Mouse (Mus musculus) CD8-positive naive resting alpha-beta T cell, adult 2 months (primary cell): ENCODE results near the gene Cdc37l1.

ENCODE experiments used
- DNase-seq, 2 experiments: peaks; one replicate each; pipeline ENCODE4 v3.0.0; 2022; ENCODE audit warnings: low read depth in 2 of 2, low spot score in 2 of 2

Cdc37l1 gene

DNA sequence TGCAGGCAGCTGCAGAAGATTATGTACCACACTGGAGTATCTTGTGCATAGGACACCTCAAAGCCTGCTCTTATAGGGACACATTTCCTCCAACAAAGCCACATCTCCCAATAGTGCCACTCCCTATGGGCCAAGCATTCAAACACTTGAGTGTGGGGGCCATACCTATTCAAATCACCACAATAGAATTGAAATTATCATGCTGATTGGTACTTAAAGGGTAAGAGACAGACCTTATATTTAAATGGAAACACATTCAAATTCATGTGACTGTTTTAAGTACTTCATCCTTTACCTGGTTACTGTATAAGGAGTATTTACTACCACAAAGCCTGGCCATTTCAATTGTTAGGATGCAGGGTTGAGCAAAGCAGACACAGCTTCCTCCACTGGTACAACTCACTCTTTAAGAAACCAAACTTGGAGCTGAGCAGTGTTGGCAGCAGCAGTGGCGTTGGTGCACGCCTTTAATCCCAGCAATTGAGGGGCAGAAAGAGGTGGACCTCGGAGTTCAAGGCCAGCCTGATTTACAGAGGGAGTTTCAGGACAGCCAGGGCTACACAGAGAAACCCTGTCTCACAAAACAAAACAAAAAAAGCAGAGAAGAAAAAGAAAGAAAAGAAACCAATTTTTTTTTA, 18.0 kb downstream of the Cdc37l1 start:
- no peak for DNase-seq

DNA sequence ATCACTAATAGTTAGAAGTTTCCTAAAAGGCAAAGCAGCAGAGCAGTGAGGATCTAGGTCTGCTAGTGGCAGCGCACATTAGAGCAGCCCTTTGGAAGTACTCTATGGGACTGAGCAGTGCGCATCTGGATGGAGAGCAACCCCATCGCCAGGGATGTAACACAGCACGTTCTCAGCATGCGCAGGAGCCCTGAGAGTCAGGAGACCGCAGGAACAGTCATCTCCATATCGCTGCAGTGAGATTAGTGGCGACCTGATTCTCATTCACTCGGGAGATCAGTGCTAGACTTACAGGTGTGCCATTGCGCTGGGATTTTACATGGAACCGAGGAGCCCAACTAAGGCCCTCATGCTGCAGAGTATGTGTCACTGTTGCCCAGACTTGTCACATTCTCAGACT, 18.9 kb downstream of the Cdc37l1 start:
- DNase-seq: no peak

DNA sequence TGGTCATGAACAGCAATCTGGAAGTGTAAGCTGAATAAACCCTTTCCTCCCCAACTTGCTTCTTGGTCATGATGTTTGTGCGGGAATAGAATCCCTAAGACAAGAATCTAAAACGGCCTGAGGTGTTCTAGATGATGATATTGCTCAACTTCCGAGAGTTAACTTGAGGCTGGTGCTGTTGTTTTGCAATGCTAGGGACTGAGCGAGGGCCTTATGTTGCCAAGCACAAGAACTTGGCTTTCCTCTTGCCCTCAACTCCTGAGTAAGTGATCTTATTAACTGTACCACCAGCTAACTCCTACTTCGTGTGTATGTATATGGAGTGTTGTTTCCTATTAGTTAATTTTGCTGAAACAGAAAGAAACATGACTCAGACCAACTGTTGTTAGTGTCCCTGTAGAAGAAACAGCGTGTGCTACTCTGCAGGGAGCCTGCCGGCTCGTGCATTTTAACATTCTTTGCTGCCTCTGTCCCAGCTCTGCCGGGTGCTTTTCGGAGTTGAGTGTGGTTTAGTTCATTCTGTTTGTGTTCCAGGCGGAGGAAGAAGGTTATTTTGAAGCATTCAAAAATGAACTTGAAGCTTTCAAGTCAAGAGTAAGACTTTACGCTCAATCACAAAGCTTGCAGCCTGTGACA, 21.3 kb downstream of the Cdc37l1 start:
- DNase-seq: no peak

DNA sequence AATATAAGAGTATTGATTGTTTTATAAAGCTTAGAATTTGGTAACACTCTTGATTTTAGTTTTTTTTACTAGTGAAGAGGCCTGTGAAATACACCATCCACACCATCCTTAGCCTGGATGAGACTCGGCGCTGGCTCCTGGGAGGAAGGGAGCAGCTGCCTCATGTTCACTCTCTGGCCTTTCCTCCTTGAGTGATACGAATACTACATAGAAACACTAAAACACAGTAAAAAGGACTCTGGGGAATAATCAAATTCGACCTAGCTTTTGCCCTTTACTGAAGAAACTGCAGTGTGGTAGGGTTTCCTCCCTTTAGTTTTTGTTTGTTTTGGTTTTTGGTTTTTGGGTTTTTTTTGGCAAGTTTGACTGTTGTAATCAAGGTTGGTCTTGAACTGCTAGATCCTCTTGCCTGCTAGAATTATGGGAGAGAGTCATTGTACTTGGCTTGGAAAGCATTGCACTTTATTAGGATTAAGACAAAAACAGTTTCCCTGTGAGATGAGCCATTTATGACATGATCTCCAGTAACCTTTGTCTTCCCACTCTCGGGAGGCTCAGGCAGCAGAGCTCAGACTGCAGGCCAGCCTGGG, 24.4 kb downstream of the Cdc37l1 start:
- no peak for DNase-seq

DNA sequence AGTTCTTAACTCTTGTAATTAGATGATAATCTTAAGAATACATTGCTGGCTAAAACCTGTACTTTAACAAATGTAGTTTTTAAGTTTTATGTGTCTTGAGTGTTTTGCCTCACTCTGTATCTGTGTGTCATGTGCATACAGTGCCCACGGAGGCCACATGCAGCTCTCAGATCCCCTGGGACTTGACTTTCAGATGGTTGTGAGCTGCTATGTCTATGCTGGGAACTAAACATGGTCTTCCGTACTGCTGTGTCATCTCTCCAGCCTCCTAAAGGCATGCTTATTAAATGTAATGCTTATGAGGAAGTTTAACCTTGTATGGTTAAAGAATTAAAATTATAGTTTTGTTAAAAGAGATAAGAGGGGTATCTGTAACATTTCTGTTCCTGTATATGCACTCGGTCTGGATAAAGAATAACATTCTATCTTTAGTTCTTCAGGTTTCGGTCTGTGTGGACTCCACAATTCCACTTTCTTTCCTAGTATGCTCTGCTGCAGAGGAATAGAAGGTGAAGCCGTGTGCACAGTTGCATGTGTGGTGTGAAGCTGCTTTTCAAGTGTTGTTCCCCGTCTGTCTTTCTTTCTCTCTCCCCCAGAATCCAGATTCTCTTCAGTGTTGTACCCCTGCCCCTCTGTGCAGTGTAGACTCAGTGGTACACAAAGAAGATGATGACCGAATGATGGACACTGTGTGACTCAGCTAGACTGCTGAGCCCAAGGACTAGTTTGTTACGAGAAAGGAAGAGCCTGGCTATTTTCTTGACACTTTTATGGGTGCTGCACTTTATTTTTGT, 25.5 kb downstream of the Cdc37l1 start:
- no peak for DNase-seq

DNA sequence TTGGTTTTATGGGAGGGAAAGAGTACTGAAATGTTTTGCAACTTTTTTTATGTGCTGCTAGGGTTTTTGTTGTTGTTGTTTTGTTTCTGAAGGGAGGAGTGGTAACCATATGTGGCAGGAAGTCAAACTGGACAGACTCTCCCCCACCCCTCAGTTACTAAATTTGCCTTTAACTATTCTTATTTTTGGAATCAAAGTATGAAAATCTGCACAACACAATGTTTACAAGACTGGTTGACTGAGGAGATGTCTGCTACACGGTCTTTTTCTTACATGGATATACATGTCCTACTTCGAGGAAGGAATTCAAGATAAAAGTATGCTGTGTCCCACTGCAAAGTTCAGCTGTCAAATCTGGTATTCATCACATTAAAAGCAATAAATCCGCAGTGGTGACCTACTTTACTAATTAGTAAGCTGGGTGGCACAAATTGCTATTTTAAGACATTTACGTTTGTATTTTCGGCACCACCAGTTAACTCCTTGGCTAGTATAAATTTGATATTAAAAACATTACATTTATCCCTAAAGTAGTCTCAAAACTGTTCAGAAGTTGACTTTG, 26.1 kb downstream of the Cdc37l1 start:
- no peak for DNase-seq

DNA sequence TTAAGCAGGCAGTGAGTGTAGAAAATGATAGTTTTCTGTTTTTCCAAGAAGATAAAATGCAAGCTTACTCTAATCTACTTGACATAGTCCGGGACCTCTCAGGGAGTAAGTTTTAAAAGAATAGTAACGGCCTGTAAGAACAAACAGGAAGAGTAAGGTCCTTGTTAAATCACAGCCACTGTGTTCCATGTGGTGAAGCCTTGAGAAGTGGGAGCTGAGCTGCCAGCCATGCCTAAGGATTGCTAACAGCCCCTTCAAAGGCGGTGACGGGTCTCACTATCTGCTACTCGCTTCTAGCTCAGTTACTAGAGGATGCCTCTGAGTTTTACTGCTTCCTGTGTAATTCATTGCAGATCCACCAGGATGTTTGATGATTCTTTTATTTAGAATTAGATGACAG, 26.6 kb downstream of the Cdc37l1 start:
- DNase-seq: no peak

DNA sequence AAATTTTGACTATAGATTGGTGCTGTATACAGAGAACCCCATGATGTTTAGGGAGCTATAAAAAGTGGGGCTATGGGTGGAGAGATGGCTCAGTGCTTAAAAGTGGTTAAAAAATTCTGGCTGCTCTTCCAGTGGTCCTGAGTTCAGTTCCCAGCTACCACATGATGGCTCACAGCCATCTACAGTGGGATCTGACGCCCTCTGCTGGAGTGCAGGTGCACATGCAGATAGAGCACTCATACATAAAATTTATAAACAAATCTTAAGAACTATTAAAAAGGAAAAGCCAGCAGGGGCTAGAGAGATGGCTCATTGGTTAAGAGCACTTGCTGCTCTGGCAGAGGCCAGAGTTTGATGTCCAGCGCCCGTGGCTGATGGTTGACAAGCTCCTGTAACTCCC, 29.5 kb downstream of the Cdc37l1 start:
- no peak for DNase-seq

DNA sequence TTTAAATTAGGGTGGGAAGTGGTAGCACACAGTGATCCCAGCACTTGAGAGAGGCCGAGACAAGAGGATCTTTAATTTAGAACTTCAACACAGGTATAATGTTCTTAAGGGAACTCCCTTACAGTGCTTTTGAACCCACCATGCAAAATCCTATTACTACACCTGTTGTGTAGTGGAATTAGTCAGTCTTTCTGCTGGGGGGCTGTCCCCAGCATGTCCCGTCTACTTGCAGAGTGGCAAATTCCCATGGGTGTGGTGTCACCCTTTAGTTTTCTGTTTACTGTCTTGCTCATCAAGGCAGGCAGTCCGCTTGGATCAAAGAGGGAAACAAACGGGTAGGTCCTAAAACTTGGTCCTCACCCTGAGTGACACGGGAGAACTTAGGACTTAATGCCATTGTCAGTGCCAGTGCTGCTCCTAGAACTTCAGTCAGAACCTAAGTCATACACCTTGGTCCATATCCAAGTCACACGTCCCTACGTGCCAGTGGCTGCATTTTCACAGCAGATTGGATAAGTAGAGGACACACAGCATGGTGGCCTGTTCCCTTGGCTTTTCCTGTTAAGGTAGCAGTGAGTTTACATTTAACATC, 31.7 kb downstream of the Cdc37l1 start:
- DNase-seq: no peak

DNA sequence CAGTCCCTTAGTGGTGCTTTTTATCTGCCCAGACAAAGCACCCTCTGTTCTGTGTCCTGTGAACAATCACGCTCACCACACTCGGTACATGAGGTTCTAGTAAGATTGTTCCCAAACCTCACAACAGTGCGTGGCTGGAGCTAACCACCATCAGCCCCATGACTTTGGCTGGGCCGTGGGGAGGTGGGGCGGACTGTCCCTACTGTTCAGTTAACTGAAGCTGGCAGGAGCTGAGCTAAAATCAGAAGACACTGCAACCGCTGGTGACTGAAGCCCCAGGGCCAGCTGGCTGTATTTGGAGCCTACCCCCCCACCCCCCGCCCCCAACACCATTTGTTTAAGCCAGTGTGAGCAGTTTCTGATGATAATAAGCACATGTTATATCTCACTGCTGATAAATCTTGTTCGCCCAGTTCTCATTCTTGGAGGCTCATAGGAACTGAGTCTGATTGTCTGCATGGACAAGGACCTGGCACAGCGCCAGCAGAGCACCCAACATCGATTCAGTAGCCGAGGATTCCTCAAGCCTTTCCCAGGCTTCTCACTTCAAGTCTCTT, 34.3 kb downstream of the Cdc37l1 start:
- no peak for DNase-seq

DNA sequence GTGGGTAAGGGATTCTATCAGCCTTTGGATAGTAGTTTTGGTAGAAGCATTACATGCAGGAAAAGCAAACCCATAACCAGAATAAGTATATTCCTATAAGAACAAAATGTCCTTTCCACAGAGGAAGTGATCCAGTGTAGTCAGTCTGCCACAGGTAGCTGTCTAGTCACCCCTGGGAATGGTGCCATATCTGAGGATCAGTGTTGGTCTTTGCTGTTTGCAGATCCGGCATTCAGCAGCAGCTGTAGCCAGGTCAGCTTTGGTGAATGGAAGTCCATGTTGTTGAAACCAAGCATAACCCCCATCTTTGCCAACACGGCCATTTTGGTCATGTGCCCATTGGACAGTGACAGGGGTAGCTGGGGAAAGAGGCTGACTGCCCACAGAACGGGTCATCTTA, 41.6 kb downstream of the Cdc37l1 start:
- no peak for DNase-seq

DNA sequence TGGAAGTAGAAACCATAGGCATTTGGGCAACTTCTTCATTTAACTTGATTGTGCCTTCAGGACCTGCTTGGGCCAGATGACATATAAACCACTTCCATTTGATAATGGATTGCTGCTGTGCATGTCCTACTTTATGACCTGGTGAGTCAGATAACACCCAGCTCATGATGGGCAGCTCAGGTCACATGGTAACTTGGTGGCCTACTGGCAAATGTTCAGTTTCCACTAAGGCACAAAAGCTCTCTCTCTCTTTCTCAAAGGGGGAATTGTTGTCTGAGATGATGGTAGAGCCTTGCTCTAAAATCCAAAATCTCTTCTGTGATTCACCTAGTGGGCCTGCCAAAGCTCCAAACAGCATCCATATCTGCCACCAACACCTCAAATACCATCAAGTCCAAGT, 42.5 kb downstream of the Cdc37l1 start:
- DNase-seq: no peak

DNA sequence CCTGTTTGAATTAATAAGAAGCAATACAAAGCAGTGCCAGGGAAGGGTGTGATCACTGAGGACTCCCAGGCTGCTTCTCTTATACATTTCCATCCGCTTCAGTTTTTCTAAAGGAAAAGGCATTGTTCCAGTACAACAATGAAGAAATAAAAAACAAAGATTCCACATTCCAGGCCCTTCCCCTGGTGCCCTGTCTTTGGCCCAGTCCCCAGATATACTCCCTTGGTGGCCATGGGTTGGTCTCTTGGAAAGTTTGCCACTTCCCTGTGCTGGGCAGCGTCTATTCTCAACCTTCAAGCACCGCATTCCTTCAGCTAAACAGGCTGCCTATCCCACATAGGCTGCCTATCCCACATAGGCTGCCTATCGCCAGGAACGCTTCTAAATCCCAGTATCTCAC, 46.9 kb downstream of the Cdc37l1 start:
- DNase-seq: no peak

DNA sequence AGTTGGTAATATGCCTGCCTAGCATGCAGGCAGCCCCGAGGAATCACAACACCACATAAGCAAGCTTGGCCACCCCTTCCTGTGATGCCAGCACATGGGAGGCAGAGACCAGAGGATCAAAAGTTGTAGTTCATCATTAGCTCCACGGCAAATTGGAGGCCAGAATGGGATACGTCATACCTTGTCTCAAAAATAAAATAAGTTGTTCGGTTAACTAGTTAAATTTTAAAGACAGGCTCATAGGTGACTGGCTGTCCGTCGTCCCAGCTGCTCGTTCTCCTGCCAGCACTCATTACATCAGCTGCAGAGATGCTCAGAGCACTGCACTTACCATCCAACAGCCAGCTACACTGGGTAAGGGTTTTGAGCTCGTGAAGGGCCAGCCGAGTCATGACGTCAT, 47.4 kb downstream of the Cdc37l1 start:
- no peak for DNase-seq

DNA sequence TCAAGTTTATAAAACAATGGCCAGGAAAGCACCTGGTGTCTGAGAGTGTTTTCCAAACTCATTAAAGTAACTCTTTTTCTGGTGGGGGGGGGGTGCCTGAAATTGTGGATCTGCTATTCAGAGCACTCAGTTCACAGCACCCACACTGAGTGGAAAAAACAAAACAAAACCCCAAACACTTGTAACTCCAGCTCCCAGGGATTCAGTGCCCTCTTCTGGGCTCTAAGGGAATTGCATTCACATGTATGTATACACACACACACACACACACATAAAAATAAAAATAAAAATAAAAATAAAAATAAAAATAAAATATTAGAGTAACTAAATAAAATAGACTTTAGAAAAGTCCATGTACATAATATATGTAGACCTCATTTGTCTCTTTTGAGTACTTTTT, 49.2 kb downstream of the Cdc37l1 start:
- no peak for DNase-seq

DNA sequence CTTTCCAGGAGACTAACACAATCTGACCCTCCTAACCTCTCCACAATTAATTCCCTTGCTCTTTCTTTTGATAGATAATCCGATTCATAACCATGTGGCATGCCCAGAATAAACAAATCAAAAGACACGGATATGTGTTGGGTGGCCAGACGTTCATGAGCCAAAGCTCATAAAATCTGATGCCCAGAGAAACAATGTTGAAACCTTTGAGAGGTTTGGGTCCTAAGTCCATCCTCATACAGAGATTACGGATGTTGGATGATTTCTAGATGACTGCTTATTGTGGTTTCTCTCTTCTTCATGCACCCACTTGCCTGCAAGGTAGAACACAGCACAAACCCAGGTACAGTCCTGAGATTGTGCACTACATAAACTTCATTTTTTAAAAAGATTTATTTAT, 50.1 kb downstream of the Cdc37l1 start:
- DNase-seq: no peak

DNA sequence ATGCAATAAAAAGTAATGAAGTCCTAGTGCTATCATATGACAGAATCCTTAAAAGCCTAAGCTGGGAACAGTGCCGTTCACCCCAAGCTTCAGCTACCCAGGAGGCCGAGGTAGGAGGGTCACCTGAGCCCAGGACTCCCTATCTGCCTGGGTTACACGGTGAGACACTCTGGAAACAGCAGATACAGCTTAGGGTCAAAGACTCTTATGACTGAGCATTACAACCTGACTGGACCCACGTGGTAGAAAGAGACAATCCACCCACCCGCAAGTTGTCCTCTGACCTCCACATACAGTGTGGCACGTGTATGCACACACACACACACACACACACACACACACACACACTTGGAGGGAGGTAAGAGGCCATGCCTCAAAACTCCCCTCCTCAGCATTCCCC, 52.0 kb downstream of the Cdc37l1 start:
- no peak for DNase-seq

DNA sequence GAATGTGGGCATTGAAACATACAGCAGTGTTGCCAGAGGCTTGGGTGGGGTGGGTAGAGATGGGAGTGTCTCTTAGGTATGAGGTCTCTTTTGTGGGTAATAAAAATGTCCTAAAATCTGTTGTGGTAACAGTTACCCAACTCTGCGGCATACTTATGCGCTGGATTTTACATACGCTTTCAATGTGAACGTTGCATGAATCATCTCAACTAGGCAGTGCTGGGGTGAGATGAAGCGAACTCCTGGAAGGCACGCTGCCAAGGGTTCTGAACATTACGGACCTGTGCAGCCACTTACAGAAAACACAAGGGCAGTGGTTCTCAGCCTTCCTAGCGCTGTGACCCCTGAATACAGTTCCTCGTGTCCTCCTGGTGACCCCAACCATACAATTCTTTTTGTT, 52.5 kb downstream of the Cdc37l1 start:
- DNase-seq: no peak

DNA sequence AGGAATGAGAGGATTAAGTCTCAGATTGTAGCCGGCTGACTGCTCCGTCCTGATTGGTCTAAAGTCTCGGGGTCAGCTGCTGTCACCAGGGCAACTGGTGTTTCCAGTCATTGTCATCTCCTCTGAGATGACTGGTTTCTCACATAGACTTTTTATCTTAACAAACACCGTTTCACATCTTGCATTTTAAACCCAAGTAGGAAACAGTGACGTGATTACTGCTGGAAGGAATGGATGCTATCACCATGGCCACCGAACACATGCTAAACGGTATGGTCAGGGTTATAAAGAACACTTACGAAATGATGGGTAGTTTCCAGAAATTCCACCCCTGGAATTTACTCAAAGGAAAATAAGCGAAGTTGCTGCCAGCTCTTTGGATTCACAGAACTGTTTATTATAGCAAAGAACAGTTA, 54.2 kb downstream of the Cdc37l1 start:
- DNase-seq: no peak

DNA sequence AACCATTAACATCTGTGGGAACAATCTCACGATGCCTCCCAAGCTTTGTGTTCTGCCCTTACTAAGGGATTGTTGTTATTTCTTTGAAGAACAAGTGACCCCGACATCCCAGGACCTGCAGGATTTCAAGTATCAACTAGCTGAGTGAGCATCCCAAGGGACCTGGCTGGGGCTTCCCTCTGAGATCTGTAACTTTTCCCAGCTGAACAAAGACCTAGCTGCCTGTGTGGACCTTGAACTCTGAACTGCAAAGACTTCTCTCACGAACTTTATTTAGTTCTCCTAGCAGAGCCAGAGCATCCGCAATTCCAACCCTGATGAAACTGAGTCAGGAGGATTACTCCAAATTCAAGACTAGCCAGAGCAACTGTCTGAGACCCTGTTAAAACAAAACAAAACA, 55.2 kb downstream of the Cdc37l1 start:
- no peak for DNase-seq
